8 mouse cellular contexts compared by ENCODE assay signal in genomic region chr1:127425021-127425532, GRCm38 (mm10).
A peak's percentile ranks its signal among the peaks of the same experiment; 100 is the strongest.
DNase-seq lines count a peak whose midpoint lies in the region; ATAC-seq lines count a peak whose summit lies in the region.

No protein-coding gene starts in this region.

- H3K4me2 ChIP-seq in embryonic facial prominence, embryonic 11.5 days (ENCODE audit: low read depth, low read length), result no peak overlapping the region
- H3K4me2 ChIP-seq in intestine, embryonic 15.5 days (replicated peaks), result no peak overlapping the region

- H3K4me1 ChIP-seq in embryonic facial prominence, embryonic 11.5 days (ENCODE audit: control insufficient read depth, insufficient read depth, low read length), result no peaks in the 10 kb centered on the region
- H3K4me1 ChIP-seq in embryonic facial prominence, embryonic 10.5 days, result peaks cover 33% of the 10 kb centered on the region
- H3K4me1 ChIP-seq in intestine, embryonic 15.5 days (replicated peaks), result peaks cover 3% of the 10 kb centered on the region; the same call in 1 of the 2 replicates

- WGBS in embryonic facial prominence, embryonic 11.5 days, result 37% methylated on average over 6 of the region's 6 CpGs
- 42% methylated on average over 6 of the region's 6 CpGs for whole genome bisulfite sequencing in embryonic facial prominence, embryonic 10.5 days
- WGBS in intestine, embryonic 15.5 days, result 28% methylated on average over 6 of the region's 6 CpGs

- H3K9me3 ChIP-seq in embryonic facial prominence, embryonic 11.5 days (replicated peaks; ENCODE audit: control insufficient read depth, low read length), result no peaks in the 10 kb centered on the region
- H3K9me3 ChIP-seq in embryonic facial prominence, embryonic 10.5 days, result no peaks in the 10 kb centered on the region
- no peaks in the 10 kb centered on the region for H3K9me3 ChIP-seq in intestine, embryonic 15.5 days

- no peak overlapping the region for H3K4me3 ChIP-seq in embryonic facial prominence, embryonic 11.5 days (ENCODE audit: low read depth, low read length)
- no peak overlapping the region for H3K4me3 ChIP-seq in embryonic facial prominence, embryonic 10.5 days
- no peak overlapping the region for H3K4me3 ChIP-seq in intestine, embryonic 15.5 days (replicated peaks)

- H3K36me3 ChIP-seq in embryonic facial prominence, embryonic 11.5 days (replicated peaks; ENCODE audit: control insufficient read depth, insufficient read depth, low read depth, low read length), result no peaks in the 10 kb centered on the region
- no peaks in the 10 kb centered on the region for H3K36me3 ChIP-seq in embryonic facial prominence, embryonic 10.5 days (replicated peaks)
- H3K36me3 ChIP-seq in intestine, embryonic 15.5 days, result no peaks in the 10 kb centered on the region

- H3K9ac ChIP-seq in embryonic facial prominence, embryonic 11.5 days (replicated peaks; ENCODE audit: low read length), result no peak overlapping the region
- H3K9ac ChIP-seq in intestine, embryonic 15.5 days, result no peak overlapping the region

- H3K27ac ChIP-seq in embryonic facial prominence, embryonic 11.5 days (replicated peaks; ENCODE audit: low read depth, low read length), result no peak overlapping the region
- no peak overlapping the region for H3K27ac ChIP-seq in embryonic facial prominence, embryonic 10.5 days (replicated peaks)
- H3K27ac ChIP-seq in intestine, embryonic 15.5 days, result no peak overlapping the region

- ATAC-seq in embryonic facial prominence, embryonic 11.5 days (replicated peaks; ENCODE audit: insufficient number of reproducible peaks, low FRiP score, low TSS enrichment, low read depth), result peak; percentile 53; the same call in 1 of the 2 replicates
- peak; percentile 67 for ATAC-seq in common myeloid progenitor, adult 5-6 weeks (replicated peaks; ENCODE audit: low read depth, poor library complexity, severe bottlenecking)
- peak; percentile 85 for ATAC-seq in intestine, embryonic 15.5 days
- peak; percentile 88 for ATAC-seq in megakaryocyte progenitor cell, adult 5-6 weeks (replicated peaks; ENCODE audit: poor library complexity)

- intact Hi-C loops in gastrocnemius, postnatal 36 days (cut with DNase I), result no loop called here

- H3K27me3 ChIP-seq in embryonic facial prominence, embryonic 11.5 days (ENCODE audit: control insufficient read depth, insufficient read depth, low read length), result no peaks in the 10 kb centered on the region
- H3K27me3 ChIP-seq in embryonic facial prominence, embryonic 10.5 days (replicated peaks; ENCODE audit: low read depth, poor library complexity, severe bottlenecking), result no peaks in the 10 kb centered on the region
- no peaks in the 10 kb centered on the region for H3K27me3 ChIP-seq in intestine, embryonic 15.5 days (replicated peaks)

- no peak for DNase-seq in embryonic facial prominence, embryonic 11.5 days (ENCODE audit: low spot score)
- DNase-seq in embryonic facial prominence, embryonic 10.5 days (ENCODE audit: low spot score), result no peak
- DNase-seq in 3134 (ENCODE audit: extremely low read depth, insufficient read length, low spot score), result peak; percentile 83
- no peak for DNase-seq in gastrocnemius, postnatal 36 days
- no peak for DNase-seq in thymus, postnatal 14 days
